Mouse (Mus musculus): Measurements from ENCODE around the gene Ppm1e.

The Ppm1e gene

DNA sequence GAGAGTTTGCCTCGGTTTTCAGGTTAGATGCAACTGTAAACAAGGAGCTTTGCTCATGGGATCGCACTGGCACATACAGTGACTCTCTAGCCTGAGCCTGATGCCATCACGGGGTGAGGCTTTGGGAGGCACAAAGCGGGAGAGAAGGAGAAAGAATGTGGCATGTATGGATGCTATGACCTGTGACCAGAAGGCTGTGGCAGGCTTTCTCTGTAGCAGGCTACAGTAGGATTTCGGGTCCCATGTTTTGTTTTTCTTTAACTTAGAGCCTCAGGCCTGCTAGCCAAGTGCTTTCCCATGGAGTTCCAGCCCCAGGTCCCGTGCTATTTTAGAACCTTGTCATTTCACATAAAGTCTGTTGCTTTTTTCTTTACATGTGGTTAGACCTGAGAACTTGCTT is 108.7 kb downstream of the Ppm1e start:
- DNase-seq (ENCODE audit: low spot score) = no peak

DNA sequence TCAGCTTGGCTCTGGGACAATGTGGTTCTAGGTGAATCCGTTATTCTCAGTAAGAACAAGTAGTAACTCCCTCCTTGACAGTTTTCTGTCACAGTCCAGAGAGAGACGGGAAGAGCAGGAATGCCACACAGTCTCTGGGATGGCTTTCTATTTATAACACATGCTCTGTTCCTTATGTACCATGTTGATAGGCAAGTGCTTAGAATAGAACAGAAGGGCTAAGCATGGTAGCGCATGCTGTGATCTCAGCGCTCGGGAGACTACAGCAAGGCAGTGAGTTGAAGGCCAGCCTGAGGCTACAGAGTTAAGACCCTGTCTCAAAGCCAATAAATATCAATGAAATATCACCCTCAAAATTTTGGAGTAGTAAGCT is 111.3 kb downstream of the Ppm1e start:
- DNase-seq (ENCODE audit: low spot score) = no peak

DNA sequence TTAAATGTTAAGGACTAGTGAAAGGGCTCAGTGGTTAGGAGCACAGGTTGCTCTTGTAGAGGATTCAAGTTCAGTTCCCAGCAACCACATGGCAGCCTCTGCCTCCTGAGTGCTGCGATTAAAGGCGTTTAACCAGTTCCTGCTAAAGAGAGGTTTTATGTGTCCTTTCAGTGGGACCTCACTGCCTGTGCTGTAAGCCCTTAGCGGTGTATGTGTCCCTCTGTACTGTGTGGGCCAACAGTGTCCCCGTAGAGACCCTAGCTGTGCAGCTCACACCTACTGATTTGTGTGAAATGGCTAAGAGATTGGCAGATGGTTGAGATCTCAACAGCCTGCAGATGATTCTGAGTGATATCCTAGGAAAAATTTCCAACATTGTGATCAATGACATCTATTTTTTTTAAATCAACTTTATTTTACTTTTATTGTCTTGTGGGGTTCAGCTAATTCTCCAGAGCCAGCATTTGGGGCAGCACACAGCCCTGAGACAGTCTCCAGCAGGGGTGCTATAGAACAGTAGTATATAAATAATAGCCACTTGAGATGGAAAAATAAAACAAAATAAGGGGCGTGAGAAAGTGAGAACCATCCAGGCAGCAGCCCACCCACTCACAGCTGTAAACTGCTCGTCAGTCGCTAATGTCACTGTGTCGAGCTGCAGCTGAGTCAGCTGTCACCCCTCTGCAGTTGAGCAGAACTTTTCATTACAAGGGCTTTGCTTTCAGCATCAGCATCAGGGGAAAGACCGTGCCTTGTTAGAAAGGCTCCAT is 111.9 kb downstream of the Ppm1e start:
- DNase-seq (ENCODE audit: low spot score) = no peak

DNA sequence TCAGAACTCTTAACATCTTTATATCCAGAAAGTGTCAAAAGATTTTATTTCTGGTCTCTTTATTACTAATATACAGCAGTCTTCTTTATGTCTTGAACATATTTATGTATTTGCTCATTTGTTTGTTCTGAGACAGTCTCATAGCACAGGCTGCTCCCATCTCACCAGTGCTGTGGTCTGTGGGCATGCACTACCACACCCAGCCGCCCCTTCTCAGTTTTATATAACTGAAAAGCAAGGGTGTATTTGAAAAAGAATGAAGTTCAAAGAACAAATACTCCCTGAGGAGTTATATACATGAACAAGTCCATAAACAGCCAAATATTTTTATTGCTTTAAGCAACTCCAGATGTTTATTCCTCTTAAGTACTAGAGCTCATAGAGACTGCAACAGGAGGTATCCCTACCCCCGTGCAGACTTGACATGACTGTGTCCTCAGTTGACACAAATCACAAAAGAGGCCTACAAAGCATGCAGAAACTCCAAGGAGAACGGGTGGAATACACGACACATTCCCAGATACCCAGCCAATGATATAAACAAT is 112.6 kb downstream of the Ppm1e start:
- DNase-seq (ENCODE audit: low spot score) = no peak

DNA sequence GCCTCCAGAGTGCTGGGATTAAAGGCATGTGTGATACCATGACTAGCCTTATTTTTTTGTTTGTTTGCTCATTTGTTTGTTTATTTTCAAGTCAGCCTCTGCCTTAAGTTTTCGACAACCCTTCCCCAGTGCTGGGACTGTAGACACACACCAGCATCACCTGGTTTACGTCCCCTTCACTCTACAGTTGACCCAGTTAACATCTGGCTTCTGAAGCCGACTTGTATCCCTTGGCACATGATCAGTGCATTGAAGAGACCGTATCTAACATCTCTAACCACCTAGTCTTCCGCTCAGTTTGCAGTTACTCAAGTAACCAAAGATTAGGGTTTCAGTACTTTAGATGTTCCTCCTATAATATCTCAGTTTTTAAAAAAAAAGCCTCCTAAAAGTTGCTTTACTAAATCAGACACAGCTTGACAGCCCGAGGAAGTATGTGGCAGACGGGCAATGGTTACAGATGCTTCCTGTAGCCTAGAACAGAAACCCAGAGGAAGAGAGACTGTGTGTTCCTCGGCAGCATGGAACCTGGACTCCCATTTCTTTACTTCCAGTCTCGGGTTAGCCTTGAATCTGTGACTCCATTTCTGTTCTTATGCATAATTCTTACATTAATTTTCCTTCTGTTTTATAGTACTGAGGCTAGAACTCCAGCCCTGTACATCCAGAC is 113.5 kb downstream of the Ppm1e start:
- DNase-seq (ENCODE audit: low spot score) = no peak

DNA sequence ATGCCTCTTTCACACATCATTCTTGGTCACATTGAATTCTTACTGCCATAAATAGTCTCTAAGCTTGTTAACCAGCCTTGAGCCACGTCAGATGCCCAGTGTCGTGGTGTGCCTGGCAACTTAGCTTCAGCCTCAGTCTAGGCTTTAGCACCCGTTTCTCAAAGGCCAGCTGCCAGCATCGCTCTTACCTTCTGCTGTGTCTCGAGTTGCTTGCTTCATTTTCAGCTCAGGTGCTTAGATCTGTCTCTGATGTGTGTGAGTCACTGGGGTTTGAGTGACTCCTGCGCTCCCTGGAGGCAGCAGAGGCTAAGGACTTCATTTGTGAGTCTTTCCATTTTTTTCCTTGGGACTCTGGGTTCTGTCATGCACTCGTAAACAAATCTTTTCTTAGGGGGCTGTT is 117.6 kb downstream of the Ppm1e start:
- no peak for DNase-seq (ENCODE audit: low spot score)

DNA sequence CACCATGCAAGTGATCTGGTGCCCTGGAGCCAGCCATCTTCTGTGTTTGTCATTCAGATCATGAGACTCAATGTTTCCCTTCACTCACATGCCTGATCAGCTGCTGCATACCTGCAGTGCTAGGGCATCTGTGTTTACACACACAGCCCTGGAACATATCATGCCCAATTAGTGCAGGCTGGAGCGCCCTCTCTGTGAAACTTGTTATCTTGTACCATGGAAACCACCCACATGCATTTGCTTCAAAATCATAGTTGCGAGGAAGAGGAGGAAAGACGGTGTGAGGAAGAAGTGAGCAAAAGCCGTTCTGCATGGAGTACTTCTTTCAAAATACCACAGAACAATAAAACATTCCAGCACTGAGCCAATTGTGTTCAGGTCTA is 118.0 kb downstream of the Ppm1e start:
- peak; percentile 61 for DNase-seq (ENCODE audit: low spot score)

DNA sequence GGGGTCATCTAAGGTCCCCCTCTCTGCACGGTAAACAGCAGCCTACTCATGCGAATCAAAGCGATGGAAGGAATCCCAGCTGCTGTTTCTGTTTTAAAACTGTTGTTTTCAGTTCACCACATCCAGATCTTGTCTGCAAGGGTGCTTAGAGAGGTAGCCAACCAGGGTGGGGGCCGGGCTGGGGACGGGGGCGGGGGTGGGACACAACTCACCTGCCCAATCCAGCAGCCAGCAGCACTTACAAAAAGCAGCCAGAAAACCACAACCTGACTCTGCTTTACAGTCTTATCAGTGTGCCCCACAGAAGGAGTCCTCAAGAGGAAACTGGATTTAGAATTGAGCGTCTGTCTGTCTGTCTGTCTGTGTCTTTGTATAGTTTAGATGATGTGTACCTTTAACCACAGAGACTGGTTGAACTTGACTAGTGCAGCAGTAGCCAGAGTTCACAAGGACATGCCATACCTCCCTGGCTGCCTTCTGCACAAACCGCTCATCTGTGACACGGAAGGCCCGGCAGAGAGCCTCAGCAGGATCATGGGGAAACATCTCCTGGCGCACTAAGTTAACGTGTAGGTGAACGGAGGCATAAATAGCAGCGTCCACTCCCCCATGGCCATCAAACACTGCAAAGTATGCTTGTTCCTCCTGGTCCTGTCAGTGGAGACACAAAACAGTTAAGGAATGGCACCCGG is 118.5 kb downstream of the Ppm1e start:
- no peak for DNase-seq (ENCODE audit: low spot score)

DNA sequence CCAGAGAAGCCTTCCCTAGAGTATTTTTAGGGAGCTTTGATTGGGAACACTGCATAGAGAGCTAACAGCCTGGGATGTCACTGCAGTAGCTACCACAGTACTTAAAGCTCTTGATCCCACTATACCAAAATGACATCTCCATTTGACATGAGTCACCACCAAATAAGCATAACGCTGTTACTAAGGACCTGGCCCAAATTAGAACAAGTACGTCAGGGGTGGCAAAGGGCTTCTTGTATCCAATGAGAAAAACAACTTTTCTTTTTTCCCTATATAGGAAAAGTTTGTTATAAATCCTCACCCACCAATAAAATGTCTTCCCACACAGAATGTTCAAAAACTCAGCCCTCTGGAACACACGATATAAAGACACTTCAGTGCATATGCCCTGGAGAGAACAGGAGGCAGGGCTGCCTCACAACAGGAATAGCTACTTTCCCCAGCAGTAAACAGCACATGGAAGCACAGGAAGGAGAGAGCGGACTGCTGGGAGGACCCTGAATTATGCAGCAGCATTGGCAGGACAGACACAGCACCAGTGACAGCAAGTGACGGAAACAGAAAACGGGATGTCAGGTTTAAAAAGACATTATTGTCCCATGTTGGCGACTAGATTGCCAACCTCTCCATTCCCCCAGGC is 119.8 kb downstream of the Ppm1e start:
- DNase-seq (ENCODE audit: low spot score) = peak; percentile 44

DNA sequence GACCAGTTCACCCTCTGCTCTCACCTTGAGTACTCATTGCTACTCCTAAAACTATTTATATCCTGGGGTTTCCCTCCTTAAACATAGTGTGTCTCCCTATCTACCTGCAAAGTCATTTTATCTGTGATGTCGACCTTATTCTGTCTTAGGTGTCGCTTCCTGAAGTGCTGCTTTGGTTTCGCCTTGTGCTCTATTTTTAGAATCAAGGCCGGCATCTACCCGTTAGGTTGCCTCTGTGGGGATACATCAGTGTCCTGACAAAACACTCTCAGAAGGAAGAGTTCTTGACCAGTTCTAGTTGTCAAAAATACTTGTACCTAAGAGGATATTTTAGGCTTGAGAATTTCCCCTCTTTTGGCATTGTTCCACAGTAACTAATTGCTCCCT is 123.3 kb downstream of the Ppm1e start:
- no peak for DNase-seq (ENCODE audit: low spot score)

DNA sequence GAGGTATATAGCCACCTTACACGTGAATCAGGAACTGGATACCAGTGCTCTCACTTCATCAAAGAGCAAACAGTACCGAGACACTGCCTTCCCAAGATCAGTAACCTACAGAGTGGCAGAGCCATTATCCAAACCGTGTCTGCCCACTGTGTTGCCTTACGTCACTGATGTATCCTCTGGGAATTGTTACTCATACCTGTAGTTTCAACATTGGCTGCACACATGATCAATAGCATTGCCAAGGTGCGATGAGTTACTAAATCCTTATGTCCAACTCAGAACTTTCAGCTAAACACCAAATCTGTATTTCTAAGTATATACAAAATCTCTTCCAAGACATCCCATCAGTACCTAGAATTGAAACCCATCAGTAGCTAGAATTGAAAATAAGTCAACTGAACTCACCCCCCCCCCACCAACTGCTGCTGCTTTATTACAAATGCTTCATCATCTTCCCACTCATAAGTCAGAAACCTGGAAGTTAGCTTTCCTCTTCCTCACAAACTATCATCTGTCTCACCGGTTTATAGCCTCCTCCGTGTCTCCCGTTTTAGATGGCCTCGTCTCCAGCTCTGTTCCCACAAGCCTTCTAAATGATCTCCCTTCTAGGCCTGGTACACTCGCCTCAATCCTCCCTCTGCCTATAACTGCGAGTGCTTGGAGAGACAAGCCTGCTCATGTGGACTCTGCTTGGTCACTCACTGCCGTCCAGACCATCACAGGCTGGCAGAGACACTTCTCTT is 123.9 kb downstream of the Ppm1e start:
- DNase-seq (ENCODE audit: low spot score) = no peak

DNA sequence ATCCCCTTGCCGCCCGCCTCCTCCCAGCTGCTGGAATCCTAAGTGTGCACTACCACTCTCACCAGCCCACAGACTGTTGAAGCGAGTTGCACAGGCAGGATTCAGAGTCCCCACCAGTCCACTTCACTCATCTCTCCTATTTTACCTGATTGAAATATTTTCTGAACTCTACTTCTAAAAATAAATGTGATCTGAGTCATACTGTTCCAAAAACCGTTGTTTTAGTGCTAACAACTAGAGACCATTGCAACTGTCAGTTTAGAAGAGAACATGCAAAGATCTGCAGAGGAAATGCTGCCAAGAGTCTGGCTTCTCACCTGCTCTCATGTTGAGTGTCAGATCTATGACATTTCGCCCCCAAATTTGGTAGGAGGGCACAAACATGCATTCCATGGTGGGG is 125.4 kb downstream of the Ppm1e start:
- no peak for DNase-seq (ENCODE audit: low spot score)

DNA sequence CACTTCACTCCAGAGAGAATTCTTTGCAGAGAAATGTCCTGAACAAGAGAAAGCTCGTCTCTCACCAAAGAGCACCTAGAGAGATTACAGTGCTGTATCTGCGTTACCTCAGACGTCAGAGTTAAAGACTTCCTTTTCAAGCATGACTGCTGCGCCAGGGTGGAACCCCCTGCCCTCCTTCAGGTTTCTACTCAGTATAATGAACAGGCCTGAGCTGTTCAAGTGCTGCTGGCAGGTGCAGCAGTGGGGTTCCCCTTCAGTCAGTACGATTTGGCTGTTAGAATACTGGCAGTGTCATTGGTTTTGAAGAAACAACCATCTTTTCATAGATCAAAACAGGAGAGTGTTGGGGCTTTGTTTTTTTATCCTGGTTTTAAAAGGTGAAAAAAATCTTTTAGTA is 131.8 kb downstream of the Ppm1e start:
- DNase-seq (ENCODE audit: low spot score) = no peak

DNA sequence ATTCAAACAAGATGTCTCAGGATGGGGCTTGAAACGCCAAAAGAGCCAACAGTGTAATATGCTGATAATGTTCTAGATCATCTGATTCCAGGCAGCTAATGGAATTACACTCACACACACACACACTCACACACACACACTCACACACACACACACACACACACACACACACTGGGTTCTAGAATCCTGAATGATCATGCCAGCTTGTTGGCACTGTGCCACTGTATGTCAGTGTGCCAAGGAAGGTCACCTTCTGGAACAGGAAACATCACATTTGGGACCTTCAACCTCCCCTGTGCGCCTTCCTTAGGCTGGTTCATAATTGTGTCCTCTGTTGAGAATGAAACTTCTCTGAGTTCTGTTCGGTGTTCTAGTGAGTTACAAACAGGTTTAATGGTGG is 136.1 kb downstream of the Ppm1e start:
- DNase-seq (ENCODE audit: low spot score) = no peak

DNA sequence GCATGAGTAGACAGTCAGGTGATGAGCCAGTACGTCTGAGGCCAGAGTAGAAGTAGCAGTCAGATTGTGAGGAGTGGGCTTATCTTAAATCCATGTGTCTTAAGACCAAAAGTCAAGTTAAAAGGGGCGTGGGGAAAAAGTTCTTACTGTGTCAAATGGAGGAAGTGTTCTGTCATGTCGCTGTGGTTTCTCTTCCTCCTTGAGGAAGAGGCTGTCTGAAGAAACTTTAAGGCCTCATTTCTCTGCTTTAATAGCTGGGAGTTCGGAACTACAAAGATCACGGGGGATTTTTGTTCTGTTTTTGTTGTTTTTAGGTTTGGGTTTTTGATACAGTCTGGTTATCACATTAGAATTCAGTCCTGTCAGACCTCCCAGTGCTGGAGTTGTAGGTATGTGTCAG is 146.5 kb downstream of the Ppm1e start:
- DNase-seq (ENCODE audit: low spot score) = no peak

Data from layer of hippocampus, adult 11-12 months (tissue).